ENCODE assay signal across 15 mouse cellular contexts in genomic region chr14:23762471-23762870, GRCm38 (mm10).
"Had no signal": no experiment of that assay in that cellular context is flagged by ENCODE, and none has a peak within 500 bp of the region (broad histone marks: within the 10 kb centered on the region; RNA-seq: fewer than 3 reads in every experiment).

No protein-coding gene starts in this region.

- DNase-seq: gastrocnemius, postnatal 14 days; gastrocnemius, postnatal 36 days; heart, adult 18-20 months; heart, postnatal 10 days; kidney, adult 11 months; kidney, adult 2 months; kidney, adult 9 months; kidney, postnatal 14 days; kidney, postnatal 36 days; layer of hippocampus, adult 9-11 months; layer of hippocampus, postnatal 36 days; left cerebral cortex, postnatal 4 days had no signal

- ATAC-seq: hindbrain, postnatal 0 days; intestine, embryonic 16.5 days; liver, embryonic 12.5 days had no signal
